Mouse (Mus musculus) T-helper 1 cell (primary cell): ENCODE measurements around the gene Fscn2.
"Not testable (repeated sequence)": the region's sequence is repeated elsewhere in the genome, so short reads cannot be mapped to it uniquely, and the experiment has no call there.

Source experiments
- in situ Hi-C: fragments of 300-600 bp; cut with MboI, MseI; formaldehyde crosslinking; loops from one replicate; pipeline ENCODE4 v1.15.1; 2025; ENCODE audit warnings: high pct_unique_total_duplicates

Fscn2 gene

GRCm38 (mm10) chr11:120345067-120345681 is 16.2 kb upstream of the Fscn2 start:
- in situ Hi-C loops = no loop called here

GRCm38 (mm10) chr11:120346383-120347034 is 14.8 kb upstream of the Fscn2 start:
- in situ Hi-C loops = not testable (repeated sequence)

GRCm38 (mm10) chr11:120347301-120347700 is 14.0 kb upstream of the Fscn2 start:
- in situ Hi-C loops = no loop called here

- in situ Hi-C loops = no loop called here
Measured at GRCm38 (mm10) chr11:120347791-120348683, 13.3 kb upstream of the Fscn2 start, which contains the start of gene Actg1. Gene Actg1, minus strand, starts transcription at chr11:120348542.

- in situ Hi-C loops = no loop called here
Measured at GRCm38 (mm10) chr11:120348684-120349370, 12.5 kb upstream of the Fscn2 start.

GRCm38 (mm10) chr11:120349371-120349985 is 11.9 kb upstream of the Fscn2 start:
- in situ Hi-C loops = no loop called here

GRCm38 (mm10) chr11:120349986-120350702 is 11.2 kb upstream of the Fscn2 start:
- in situ Hi-C loops = loop anchor here (5.0 kb wide), 1 partner anchor 38 kb away; no protein-coding TSS in a partner anchor

GRCm38 (mm10) chr11:120350711-120351110 is 10.6 kb upstream of the Fscn2 start:
- in situ Hi-C loops = loop anchor here (5.0 kb wide), 1 partner anchor 38 kb away; no protein-coding TSS in a partner anchor

- in situ Hi-C loops = loop anchor here (5.0 kb wide), 1 partner anchor 39 kb away; no protein-coding TSS in a partner anchor
Measured at GRCm38 (mm10) chr11:120351250-120352092, 9.9 kb upstream of the Fscn2 start.

GRCm38 (mm10) chr11:120352093-120352350 is 9.3 kb upstream of the Fscn2 start:
- in situ Hi-C loops = loop anchor here (5.0 kb wide), 1 partner anchor 40 kb away; no protein-coding TSS in a partner anchor

- in situ Hi-C loops = loop anchor here (5.0 kb wide), 1 partner anchor 40 kb away; no protein-coding TSS in a partner anchor
Measured at GRCm38 (mm10) chr11:120352571-120353290, 8.6 kb upstream of the Fscn2 start.

GRCm38 (mm10) chr11:120353500-120354303 is 7.6 kb upstream of the Fscn2 start:
- in situ Hi-C loops = loop anchor here (5.0 kb wide), 1 partner anchor 41 kb away; no protein-coding TSS in a partner anchor

GRCm38 (mm10) chr11:120354304-120355276 is 6.7 kb upstream of the Fscn2 start:
- in situ Hi-C loops = loop anchor here (5.0 kb wide), 1 partner anchor 42 kb away; no protein-coding TSS in a partner anchor

- in situ Hi-C loops = no loop called here
Measured at GRCm38 (mm10) chr11:120355277-120356039, 5.9 kb upstream of the Fscn2 start.

GRCm38 (mm10) chr11:120356319-120356840 is 5.0 kb upstream of the Fscn2 start:
- in situ Hi-C loops = no loop called here

GRCm38 (mm10) chr11:120356900-120357299 is 4.4 kb upstream of the Fscn2 start:
- in situ Hi-C loops = no loop called here
